Mouse (Mus musculus): Measurements from ENCODE around the gene Fbxo39. TPM values are rescaled to one million over a fixed set of nuclear protein-coding genes. Genes with fewer than 3 reads are reported as not detected.

The Fbxo39 gene
- total RNA-seq, 2 experiments from 2014 or later: not detected

DNA sequence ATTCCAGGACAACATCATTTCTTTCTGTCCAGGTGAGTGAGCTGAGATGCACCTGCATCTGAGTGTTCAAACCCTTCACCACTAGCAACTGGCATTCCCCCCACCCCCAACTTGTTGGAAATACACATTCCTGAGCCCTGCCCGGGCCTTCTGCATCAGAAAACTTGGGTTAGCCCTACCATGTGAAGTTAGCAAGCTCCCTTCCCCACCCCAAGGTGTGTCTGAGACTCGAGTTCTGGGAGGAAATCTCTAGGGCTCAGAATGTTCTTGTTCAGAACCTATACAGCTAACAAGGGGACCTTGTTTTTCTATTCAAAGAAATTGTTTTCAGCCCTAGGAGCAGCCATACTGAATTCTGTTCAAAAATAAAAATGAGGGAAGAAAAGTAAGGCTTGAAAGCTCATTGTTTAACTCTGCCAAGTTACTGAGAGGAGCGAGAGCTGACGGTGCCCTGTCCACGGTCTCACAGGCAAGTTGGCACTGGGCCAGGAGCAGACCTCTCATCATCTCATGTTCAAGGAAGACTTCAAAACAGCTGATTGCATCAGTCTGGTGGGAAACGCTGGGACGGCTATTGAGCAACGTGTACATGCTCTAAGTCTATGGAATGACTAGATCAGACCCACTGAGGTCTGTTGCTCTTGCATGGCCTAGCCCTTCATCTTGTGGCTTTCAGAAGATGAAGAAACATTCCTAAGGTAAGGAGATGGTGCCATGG is 49.4 kb downstream of the Fbxo39 start:
- DNase-seq: no peak

DNA sequence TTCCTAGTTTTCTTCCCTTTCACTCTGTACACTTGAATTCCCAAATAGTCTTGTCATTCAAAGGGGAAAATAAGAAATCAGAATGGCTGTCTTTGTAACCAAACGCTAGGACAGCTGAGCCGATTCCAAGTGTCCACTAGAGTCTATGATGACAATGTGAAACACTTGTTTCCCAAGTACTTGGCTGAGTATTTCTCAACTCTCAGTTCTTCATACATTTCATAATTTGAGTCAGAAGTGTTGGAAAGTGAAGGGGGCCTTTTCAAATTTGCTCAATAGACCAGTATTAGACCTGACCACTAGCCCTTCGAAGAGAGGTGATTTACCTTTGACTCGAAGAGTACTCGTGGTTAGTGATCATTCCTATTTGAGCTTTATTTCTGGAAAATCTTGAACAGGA is 50.3 kb downstream of the Fbxo39 start:
- DNase-seq: no peak

DNA sequence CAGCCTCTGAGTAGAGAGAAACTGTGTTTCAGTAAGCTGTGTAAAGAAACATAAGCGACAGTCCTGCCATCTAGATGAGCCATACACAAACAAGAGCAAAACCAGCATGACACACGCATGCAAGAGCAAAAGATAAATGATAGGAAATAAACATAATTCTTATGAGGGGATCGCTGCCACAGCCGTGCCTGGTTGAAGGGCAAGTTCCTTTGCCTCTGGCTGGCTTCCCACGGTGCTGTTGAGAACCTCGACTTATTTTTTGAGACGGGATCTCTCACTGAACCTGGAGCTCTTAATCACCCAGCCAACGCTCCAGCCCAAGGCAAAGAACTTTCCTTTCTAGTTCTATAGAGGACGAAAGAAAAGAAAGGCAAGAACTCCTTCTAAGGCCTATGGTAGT is 51.9 kb downstream of the Fbxo39 start:
- DNase-seq: no peak

DNA sequence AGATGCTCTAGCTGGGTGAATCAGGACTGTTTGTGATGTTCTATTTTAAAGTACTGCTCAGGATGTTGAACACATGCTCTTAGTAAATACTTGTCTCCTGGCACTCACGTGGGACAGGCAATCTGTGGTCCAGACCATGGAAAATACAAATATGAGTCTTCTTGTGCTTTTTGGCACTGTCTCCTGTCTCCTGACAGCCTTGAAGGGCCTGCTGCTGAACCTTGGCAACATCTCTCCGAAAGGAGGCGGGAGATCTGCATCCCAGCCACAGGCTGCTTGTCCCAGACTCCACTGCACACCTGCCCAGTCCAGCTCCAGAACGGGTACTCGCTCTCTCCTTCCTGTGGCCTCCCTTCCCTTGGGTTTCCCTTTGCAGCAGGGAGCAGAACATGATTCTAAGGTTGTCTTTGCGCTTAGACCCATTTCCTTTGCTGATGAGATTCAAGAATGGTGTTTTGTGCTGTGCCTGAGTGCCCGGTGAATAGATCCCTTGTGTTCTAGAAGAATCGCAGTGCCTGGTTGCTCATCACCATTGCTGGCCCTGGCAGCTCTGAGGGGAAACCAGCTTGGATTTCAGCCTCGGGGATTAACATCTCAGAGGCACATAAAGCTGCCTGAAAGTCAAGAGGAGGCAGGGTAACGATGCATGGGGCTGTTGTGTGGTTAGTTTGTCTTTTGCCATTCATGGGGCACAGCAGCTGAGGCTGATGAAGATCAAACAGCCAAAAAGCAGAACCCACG is 53.9 kb downstream of the Fbxo39 start:
- DNase-seq: no peak

Other genes with a start within 250 kb of the Fbxo39 start
- gene Pitpnm3, start 178.7 kb upstream of the Fbxo39 start, total RNA-seq (2021): 1 to 10 TPM; 1.1 to 1.3 TPM
- under 1 TPM; 0.13 to 0.15 TPM for gene Gm43951, start 107.6 kb upstream of the Fbxo39 start, total RNA-seq (2021)
- 1 to 10 TPM; 1.9 to 2.4 TPM for gene 4933427D14Rik, start 107.0 kb upstream of the Fbxo39 start, total RNA-seq (2021)
- 10 to 100 TPM; 40.3 to 46.9 TPM for gene Txndc17, start 106.9 kb upstream of the Fbxo39 start, total RNA-seq (2021)
- 10 to 100 TPM; 10.4 to 10.7 TPM for gene Med31, start 98.9 kb upstream of the Fbxo39 start, total RNA-seq (2021)
- gene Slc13a5, start 47.2 kb upstream of the Fbxo39 start, total RNA-seq (2021): not detected
- gene Xaf1, start 12.8 kb upstream of the Fbxo39 start, total RNA-seq (2021): 10 to 100 TPM in 1 of 2 experiments, 1 to 10 TPM in 1; 9.5 to 10.5 TPM
- gene Tekt1, start 48.0 kb downstream of the Fbxo39 start, total RNA-seq (2021): under 1 TPM in 1 of 2 experiments, not detected in 1; 0.75 TPM
- gene Smtnl2, start 97.3 kb downstream of the Fbxo39 start, total RNA-seq (2021): 10 to 100 TPM in 1 of 2 experiments, 1 to 10 TPM in 1; 9.4 to 11.3 TPM
- gene Ggt6, start 121.1 kb downstream of the Fbxo39 start, total RNA-seq (2021): not detected
- 10 to 100 TPM; 43.1 to 47.5 TPM for gene Mybbp1a, start 126.9 kb downstream of the Fbxo39 start, total RNA-seq (2021)
- gene Spns2, start 175.5 kb downstream of the Fbxo39 start, total RNA-seq (2021): 1 to 10 TPM; 6.3 to 9.0 TPM
- gene Spns3, start 236.1 kb downstream of the Fbxo39 start, total RNA-seq (2021): not detected

Measured in heart, adult 18-20 months (tissue).